Mouse (Mus musculus): ENCODE data around the gene Nmrk2.
"Not testable (repeated sequence)": the region's sequence is repeated elsewhere in the genome, so short reads cannot be mapped to it uniquely, and the experiment has no call there.

Nmrk2 gene

GRCm38 (mm10) chr10:81201807-81202758, at the start of gene Nmrk2:
Nmrk2 (minus strand) TSS chr10:81202051.
- DNase-seq, result no peak

GRCm38 (mm10) chr10:81249442-81249841, 47.6 kb upstream of the Nmrk2 start:
- no peak for DNase-seq

- no peak for DNase-seq
Observed at GRCm38 (mm10) chr10:81247804-81248203, 46.0 kb upstream of the Nmrk2 start.

GRCm38 (mm10) chr10:81245166-81245565, 43.3 kb upstream of the Nmrk2 start:
- no peak for DNase-seq

GRCm38 (mm10) chr10:81244595-81244994, 42.7 kb upstream of the Nmrk2 start:
- DNase-seq, result peak; percentile 87

- DNase-seq, result no peak
Observed at GRCm38 (mm10) chr10:81244146-81244545, 42.3 kb upstream of the Nmrk2 start.

GRCm38 (mm10) chr10:81242021-81242420, 40.2 kb upstream of the Nmrk2 start:
- no peak for DNase-seq

GRCm38 (mm10) chr10:81240876-81241275, 39.0 kb upstream of the Nmrk2 start:
- DNase-seq, result no peak

GRCm38 (mm10) chr10:81238618-81239017, 36.8 kb upstream of the Nmrk2 start:
- DNase-seq, result no peak

GRCm38 (mm10) chr10:81236471-81237268, 34.8 kb upstream of the Nmrk2 start:
- DNase-seq, result no peak

- DNase-seq, result no peak
Observed at GRCm38 (mm10) chr10:81234206-81234605, 32.4 kb upstream of the Nmrk2 start.

GRCm38 (mm10) chr10:81233226-81233585, 31.4 kb upstream of the Nmrk2 start:
- no peak for DNase-seq

GRCm38 (mm10) chr10:81232580-81233225, 30.9 kb upstream of the Nmrk2 start, which contains the start of gene Zfr2:
Zfr2 (plus strand) TSS chr10:81233155.
- DNase-seq, result peak; percentile 96

- DNase-seq, result no peak
Observed at GRCm38 (mm10) chr10:81231436-81231835, 29.6 kb upstream of the Nmrk2 start.

GRCm38 (mm10) chr10:81230438-81231332, 28.8 kb upstream of the Nmrk2 start, which contains the start of gene Atcay:
Atcay (minus strand) TSS chr10:81230833.
- peak; percentile 79 for DNase-seq

- DNase-seq, result no peak
Observed at GRCm38 (mm10) chr10:81229735-81230437, 28.0 kb upstream of the Nmrk2 start.

- not testable (repeated sequence) for DNase-seq
Observed at GRCm38 (mm10) chr10:81223731-81224130, 21.9 kb upstream of the Nmrk2 start.

GRCm38 (mm10) chr10:81221402-81222015, 19.7 kb upstream of the Nmrk2 start:
- DNase-seq, result no peak

- peak; percentile 69 for DNase-seq
Observed at GRCm38 (mm10) chr10:81217964-81218363, 16.1 kb upstream of the Nmrk2 start.

GRCm38 (mm10) chr10:81217267-81217666, 15.4 kb upstream of the Nmrk2 start:
- not testable (repeated sequence) for DNase-seq

- DNase-seq, result no peak
Observed at GRCm38 (mm10) chr10:81216810-81217209, 15.0 kb upstream of the Nmrk2 start.

Data from cerebellum, adult 8-10 months (tissue).